Mouse (Mus musculus) heart, embryonic 14.5 days (tissue): ENCODE measurements around the gene Ccr7. TPM values are rescaled to one million over a fixed set of nuclear protein-coding genes. Genes with fewer than 3 reads are reported as not detected.

ENCODE experiments used
- ATAC-seq: fragments of 200-750 bp; cut with Nextera tagmentation; 2 replicates; pipeline ENCODE4 v1.8.0; 2017; ENCODE audit warnings: low read depth, moderate TSS enrichment; ENCODE audit not compliant: insufficient number of reproducible peaks, insufficient read depth, low FRiP score
- H3K27ac ChIP-seq, 2 experiments: fragments of 200-500 bp in 1 of 2; fragments of 300-500 bp in 1 of 2; sonication (generic) in 1 of 2; replicated peaks in 1 of 2; 2 replicates each; pipeline ENCODE4 v1.5.1; 2012 to 2014; ENCODE audit warnings: low read depth in 2 of 2, low read length in 2 of 2, control low read depth in 1 of 2, mild to moderate bottlenecking in 1 of 2, mixed read lengths in 1 of 2; ENCODE audit not compliant: control insufficient read depth in 1 of 2, insufficient read depth in 1 of 2
- H3K27me3 ChIP-seq: fragments of 300-500 bp; sonication (generic); 2 replicates; pipeline ENCODE4 v1.6.1; 2014; ENCODE audit warnings: mild to moderate bottlenecking, low read length, control low read depth; ENCODE audit not compliant: control insufficient read depth, insufficient read depth
- H3K36me3 ChIP-seq: fragments of 300-500 bp; sonication (generic); 2 replicates; pipeline ENCODE4 v1.6.1; 2014; ENCODE audit warnings: mild to moderate bottlenecking, control low read depth, low read length, mixed read lengths; ENCODE audit not compliant: control insufficient read depth, insufficient read depth
- H3K4me1 ChIP-seq, 2 experiments: fragments of 200-500 bp in 1 of 2; fragments of 300-500 bp in 1 of 2; sonication (generic) in 1 of 2; 2 replicates each; pipeline ENCODE4 v1.6.1; 2012 to 2014; ENCODE audit warnings: low read length in 2 of 2, control low read depth in 1 of 2, mixed read lengths in 1 of 2; ENCODE audit not compliant: control insufficient read depth in 2 of 2, insufficient read depth in 2 of 2
- H3K4me2 ChIP-seq: fragments of 300-500 bp; sonication (generic); 2 replicates; pipeline ENCODE4 v1.6.1; 2014; ENCODE audit warnings: mild to moderate bottlenecking, low read length
- H3K4me3 ChIP-seq, 2 experiments: fragments of 200-500 bp in 1 of 2; fragments of 300-500 bp in 1 of 2; sonication (generic) in 1 of 2; 2 replicates each; pipeline ENCODE4 v1.5.1; 2012 to 2014; ENCODE audit warnings: low read length in 2 of 2, mild to moderate bottlenecking in 2 of 2, control low read depth in 1 of 2, low read depth in 1 of 2, moderate library complexity in 1 of 2; ENCODE audit not compliant: control insufficient read depth in 1 of 2, insufficient read depth in 1 of 2
- H3K9ac ChIP-seq: fragments of 300-500 bp; sonication (generic); 2 replicates; pipeline ENCODE4 v1.6.1; 2014; ENCODE audit warnings: mild to moderate bottlenecking, low read length
- H3K9me3 ChIP-seq: fragments of 300-500 bp; sonication (generic); 2 replicates; pipeline ENCODE4 v1.6.1; 2016; ENCODE audit warnings: low read length, control low read depth; ENCODE audit not compliant: control insufficient read depth
- WGBS: fragments of 180-500 bp; shearing (Covaris S2); extraction: QIAGEN DNeasy Blood & Tissue Kit; methylation state at CpG from one replicate; pipeline ENCODE4 v1.1.7; 2014; 5-methylcytosine and 5-hydroxymethylcytosine counted together
- polyA plus RNA-seq: library from polyadenylated mRNA; unstranded; fragments of >200 nt; fragmentation: Nextera tagmentation; extraction: Ambion mirVana; gene quantifications from 2 replicates; pipeline ENCODE4 v1.2.1, GENCODE M21; 2014

Gene Ccr7
- polyA plus RNA-seq, 1 experiment from 2014 or later = 0.16 TPM

DNA sequence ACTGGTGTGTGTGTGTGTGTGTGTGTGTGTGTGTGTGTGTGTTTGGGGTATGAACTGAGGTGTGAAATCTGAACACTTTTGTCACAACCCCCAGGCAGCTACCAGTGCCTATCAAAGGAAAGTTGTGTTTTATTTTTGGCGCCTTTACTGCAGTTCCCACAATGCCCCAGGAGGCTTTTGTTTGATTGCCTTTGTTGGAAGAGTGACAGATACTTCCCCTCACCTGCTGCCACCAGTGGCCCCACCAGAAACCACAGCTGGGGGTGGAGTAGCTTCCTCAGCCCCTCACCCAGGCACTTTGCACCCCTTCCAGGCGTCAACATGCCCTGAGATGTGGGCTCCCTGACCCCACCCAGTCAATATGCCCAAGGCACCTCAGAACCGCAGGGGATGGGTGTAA lies 18.5 kb downstream of the Ccr7 start:
- Histone ChIP-seq H3K36me3 (no peaks in the 10 kb centered on the region), H3K4me3 (no peak overlapping the region), H3K4me1 (peaks cover 20 to 27% of the 10 kb centered on the region in 2 experiments), H3K4me2 (no peak overlapping the region), H3K9me3 (no peaks in the 10 kb centered on the region), H3K9ac (no peak overlapping the region), H3K27ac (no peak overlapping the region), H3K27me3 (no peaks in the 10 kb centered on the region)
- ATAC-seq = no peak
- 60% methylated on average over 3 of the region's 3 CpGs for WGBS

DNA sequence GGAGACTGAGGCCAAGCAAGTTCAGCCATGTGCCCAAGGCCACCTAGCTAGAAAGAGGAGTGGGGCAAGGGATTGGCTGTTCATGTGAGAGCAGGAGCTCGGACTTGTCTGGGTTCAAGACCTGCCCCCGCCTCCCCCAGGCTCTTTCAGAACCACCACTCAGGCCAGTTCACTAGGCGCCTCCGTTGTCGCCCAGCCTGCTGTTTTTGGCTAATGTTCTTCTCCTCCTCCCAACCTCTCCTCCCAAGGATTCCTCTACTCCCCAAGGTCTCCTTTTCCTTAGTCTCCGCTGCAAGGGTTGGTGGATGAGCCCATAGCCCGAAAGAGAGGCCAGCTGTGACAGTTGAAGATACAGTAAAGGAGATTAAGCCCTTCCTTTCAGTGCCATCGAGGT lies 19.8 kb downstream of the Ccr7 start:
- WGBS = 63% methylated on average over 8 of the region's 8 CpGs
- no peak for ATAC-seq
- no peak overlapping the region for H3K9ac ChIP-seq
- no peaks in the 10 kb centered on the region for H3K36me3 ChIP-seq
- H3K4me1 ChIP-seq = peaks cover 23 to 27% of the 10 kb centered on the region in 2 experiments
- no peak overlapping the region for H3K4me2 ChIP-seq
- no peaks in the 10 kb centered on the region for H3K9me3 ChIP-seq
- peak overlapping the region; percentile 18 to 38; a peak in 2 of 4 replicates for H3K27ac ChIP-seq
- no peak overlapping the region for H3K4me3 ChIP-seq
- H3K27me3 ChIP-seq = no peaks in the 10 kb centered on the region

DNA sequence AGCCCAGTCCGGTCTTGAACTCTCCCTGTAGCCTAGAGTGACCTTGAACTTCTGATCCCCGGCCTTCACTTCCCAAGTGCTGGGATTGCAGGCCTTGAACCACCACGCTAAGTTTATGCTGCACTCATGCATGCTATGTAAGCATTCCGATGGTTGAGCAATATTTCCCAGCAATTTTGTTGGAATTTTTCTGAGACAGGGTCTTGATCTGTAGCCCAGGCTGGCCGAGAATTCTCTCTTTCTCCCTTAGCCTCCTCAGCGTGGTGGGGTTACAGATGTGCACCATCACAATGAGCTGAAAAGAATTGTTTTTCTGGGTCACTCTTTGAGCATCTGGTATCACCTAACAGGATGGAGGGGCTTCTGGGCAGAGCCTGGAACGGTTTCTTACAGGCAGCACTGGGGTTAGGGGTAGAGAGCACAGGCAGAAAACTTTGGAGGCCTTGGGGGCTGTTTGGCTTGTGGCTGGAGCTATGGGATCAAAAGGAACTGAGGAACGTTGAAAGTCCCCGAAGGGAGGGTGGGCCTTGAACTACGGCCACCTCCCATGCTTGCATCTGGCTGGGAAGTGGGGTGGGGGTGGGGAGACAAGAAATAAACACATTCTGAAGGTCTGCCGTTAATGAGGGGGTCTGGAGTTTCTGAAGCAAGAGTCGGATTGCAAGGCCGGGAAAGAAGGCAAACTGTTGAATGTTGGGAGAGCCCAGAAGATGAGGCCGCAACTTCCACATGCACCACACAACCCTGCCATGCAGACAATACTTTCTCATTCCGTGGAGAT lies 20.4 kb downstream of the Ccr7 start:
- no peak overlapping the region for H3K9ac ChIP-seq
- no peaks in the 10 kb centered on the region for H3K27me3 ChIP-seq
- no peaks in the 10 kb centered on the region for H3K36me3 ChIP-seq
- no peak overlapping the region for H3K4me2 ChIP-seq
- H3K27ac ChIP-seq = peak overlapping the region; percentile 18 to 38; a peak in 2 of 4 replicates
- WGBS = 56% methylated on average over 15 of the region's 15 CpGs
- no peak for ATAC-seq
- H3K9me3 ChIP-seq = no peaks in the 10 kb centered on the region
- peaks cover 25 to 27% of the 10 kb centered on the region in 2 experiments for H3K4me1 ChIP-seq
- H3K4me3 ChIP-seq = no peak overlapping the region

DNA sequence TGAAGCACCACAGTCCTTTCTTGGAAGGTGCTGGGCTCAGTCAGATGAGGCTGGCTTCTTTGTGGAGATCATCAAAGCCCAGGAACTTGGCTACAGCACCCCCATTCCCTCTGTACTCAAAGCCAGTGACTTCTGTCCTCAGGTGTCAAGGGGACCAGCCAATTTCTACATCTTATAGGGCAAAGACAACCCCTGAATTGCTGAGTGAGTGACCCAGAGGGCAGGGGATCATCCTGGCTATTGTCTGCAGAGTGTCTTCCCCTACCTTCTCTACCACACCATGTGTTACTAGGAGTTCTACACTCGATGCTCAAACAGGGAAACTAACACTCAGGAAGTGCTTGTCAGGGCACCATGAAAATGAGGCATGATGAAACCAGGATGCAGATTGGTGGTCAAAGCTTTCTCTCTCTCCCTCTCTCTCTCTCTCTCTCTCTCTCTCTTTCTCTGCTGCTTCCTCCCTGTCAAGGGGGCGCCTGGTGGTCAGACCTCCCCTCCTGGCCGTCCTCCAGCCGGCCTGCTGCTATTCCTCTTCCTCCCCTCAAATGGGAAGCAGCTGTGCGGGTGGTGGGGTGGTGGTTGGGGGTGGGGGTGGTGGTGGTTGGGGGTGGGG lies 21.5 kb downstream of the Ccr7 start:
- H3K9me3 ChIP-seq = no peaks in the 10 kb centered on the region
- peak overlapping the region; percentile 33 to 42; a peak in 2 of 4 replicates for H3K27ac ChIP-seq
- H3K4me3 ChIP-seq = no peak overlapping the region
- no peak overlapping the region for H3K9ac ChIP-seq
- no peak for ATAC-seq
- H3K36me3 ChIP-seq = no peaks in the 10 kb centered on the region
- no peaks in the 10 kb centered on the region for H3K27me3 ChIP-seq
- peaks cover 27 to 28% of the 10 kb centered on the region in 2 experiments for H3K4me1 ChIP-seq
- no peak overlapping the region for H3K4me2 ChIP-seq
- WGBS = 31% methylated on average over 4 of the region's 5 CpGs

DNA sequence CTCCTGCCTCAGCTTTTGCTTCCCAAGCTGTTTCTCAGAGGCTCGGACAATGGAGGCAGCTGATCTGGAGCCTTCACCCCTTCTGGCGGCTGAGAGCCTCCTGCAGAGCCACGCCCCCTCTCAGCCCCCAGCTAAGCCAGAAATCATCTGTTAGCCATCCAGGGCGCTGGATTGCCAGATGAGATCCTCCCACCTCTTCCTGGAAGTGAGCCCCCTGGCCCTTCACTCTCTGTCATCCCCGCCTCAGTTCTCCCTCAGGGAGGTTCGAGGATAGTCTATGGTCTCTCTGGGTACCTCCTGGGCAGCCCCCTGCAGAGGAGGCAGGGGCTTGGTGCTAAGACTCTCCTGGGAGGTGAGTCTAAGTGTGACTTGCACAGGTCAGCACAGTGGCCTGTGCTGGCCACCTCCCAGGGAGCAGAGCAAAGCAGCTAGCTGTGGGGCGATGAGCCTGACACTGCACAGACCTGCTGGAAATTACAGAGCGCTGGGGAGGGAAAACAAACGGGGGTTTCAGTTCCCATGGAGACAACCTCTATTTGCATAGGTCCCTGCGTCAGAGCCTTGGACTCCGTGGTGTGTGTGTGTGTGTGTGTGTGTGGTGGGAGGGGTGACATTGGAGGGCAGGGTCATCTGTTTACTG lies 22.7 kb downstream of the Ccr7 start:
- Histone ChIP-seq H3K4me1 (peaks cover 32 to 35% of the 10 kb centered on the region in 2 experiments), H3K4me2 (peak overlapping the region; percentile 62), H3K9ac (peak overlapping the region; percentile 63), H3K9me3 (no peaks in the 10 kb centered on the region), H3K36me3 (no peaks in the 10 kb centered on the region), H3K27me3 (no peaks in the 10 kb centered on the region), H3K27ac (peak overlapping the region; percentile 53 to 62; a peak in 3 of 4 replicates), H3K4me3 (peak overlapping the region; percentile 20 to 26)
- 1% methylated on average over 11 of the region's 11 CpGs for WGBS
- peak; percentile 66 for ATAC-seq

DNA sequence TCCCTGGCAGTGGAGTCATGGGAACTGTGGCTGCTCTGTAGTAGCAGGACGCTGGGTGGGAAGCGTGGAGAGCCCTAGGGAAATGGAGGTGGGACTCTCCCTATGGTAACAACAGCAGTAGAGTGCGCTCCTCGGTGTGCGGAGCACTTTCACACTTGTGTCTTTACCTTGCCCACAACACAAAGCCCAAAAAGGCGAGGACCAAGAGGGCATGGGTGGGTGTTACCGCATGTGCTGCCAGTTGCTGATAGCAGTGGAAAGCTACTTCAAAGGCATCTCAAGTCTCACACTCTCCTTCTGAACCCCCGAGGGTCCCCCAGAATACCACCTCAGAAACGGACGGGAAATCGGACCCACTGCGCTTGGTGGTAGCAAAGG lies 23.4 kb downstream of the Ccr7 start:
- WGBS = 16% methylated on average over 12 of the region's 12 CpGs
- no peaks in the 10 kb centered on the region for H3K27me3 ChIP-seq

DNA sequence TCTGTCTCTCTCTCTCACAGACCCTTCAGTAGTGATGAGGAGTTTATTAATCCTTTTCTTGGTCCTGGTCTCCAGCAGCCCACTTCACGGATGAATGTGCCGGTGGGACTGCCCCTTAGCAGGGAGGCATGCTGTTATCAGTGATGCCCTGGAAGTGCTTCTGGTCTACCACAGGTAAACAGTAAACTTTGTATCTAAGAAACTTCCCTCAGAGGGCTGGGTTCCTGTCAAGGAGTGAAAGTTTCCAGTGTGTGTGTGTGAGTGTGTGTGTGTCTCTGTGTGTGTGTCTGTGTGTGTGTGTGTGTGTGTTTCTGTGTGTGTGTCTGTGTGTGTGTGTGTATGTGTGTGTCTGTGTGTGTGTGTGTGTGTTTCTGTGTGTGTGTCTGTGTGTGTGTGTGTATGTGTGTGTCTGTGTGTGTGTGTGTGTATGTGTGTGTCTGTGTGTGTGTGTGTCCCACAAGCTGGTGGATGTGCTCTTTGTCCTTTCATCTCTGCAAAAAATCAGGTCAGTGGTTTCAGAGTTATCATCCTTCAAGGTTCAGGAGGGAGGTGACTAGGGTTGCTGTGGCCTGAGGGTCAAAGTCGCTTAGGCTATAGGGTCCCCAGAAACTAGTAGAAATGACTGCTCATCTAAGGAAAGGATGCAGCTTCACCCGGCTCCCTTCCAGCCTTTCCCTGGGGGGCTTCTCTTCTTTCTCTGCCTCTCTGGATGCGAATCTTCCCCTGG lies 24.0 kb downstream of the Ccr7 start:
- Histone ChIP-seq H3K27me3 (no peaks in the 10 kb centered on the region), H3K36me3 (no peaks in the 10 kb centered on the region), H3K4me3 (no peak overlapping the region), H3K9me3 (no peaks in the 10 kb centered on the region), H3K27ac (no peak overlapping the region), H3K4me2 (peak overlapping the region; percentile 62; the same call in 1 of the 2 replicates), H3K9ac (no peak overlapping the region), H3K4me1 (peaks cover 40% of the 10 kb centered on the region in 2 experiments)
- ATAC-seq = no peak
- 42% methylated on average over 5 of the region's 5 CpGs for WGBS

More for the DNA sequence above, 23.4 kb downstream of the Ccr7 start:
- H3K4me2 ChIP-seq = peak overlapping the region; percentile 62
- H3K4me3 ChIP-seq = peak overlapping the region; percentile 20 to 26
- H3K4me1 ChIP-seq = peaks cover 38 to 40% of the 10 kb centered on the region in 2 experiments
- H3K36me3 ChIP-seq = no peaks in the 10 kb centered on the region
- H3K9me3 ChIP-seq = no peaks in the 10 kb centered on the region
- peak overlapping the region in 1 of 2 experiments; percentile 53; a peak in 2 of 4 replicates for H3K27ac ChIP-seq
- no peak for ATAC-seq
- H3K9ac ChIP-seq = peak overlapping the region; percentile 63
